Mouse (Mus musculus): Measurements from ENCODE around the gene Elmod3.
A peak's percentile ranks its signal among the peaks of the same experiment; 100 is the strongest.

Gene Elmod3

DNA sequence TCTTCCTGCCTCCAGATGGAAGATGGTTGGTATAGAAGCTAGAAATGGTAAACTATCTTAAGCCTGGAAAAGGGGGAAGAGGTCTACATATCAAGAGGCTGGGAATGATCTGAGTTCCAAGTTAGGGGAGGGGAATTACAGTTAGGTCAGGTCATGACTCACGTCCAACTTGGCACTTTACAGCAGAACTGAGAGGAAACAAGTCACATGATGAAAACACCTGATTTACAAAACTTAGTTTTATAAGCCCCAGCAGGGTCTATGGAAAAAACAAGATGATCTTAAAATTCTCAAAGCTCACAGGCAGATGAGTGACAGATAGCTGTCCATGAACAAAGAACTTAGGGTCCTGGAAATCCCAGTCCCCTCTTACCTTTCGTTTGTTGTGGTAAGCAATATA is 16.9 kb upstream of the Elmod3 start:
- DNase-seq (ENCODE audit: low read depth): peak; percentile 41

DNA sequence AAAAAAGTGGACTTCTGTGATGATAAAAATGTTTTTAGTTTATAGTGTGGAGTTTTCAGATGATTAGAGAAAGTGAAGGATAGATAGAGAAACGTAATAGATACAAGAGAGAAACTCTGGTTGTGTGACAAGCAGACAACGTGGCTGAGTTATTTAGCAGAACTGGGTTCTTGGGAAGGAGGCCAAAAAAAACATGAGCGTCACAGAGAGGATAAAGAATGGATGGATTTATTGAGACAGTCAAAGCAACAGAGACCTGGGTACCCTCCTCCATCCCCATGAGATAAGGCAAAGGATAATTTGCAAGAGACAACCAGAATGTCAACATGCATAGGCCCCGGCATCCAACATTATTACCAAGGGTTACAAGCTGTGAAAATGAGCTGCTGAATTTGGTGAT is 12.0 kb upstream of the Elmod3 start:
- no peak for DNase-seq (ENCODE audit: low read depth)

DNA sequence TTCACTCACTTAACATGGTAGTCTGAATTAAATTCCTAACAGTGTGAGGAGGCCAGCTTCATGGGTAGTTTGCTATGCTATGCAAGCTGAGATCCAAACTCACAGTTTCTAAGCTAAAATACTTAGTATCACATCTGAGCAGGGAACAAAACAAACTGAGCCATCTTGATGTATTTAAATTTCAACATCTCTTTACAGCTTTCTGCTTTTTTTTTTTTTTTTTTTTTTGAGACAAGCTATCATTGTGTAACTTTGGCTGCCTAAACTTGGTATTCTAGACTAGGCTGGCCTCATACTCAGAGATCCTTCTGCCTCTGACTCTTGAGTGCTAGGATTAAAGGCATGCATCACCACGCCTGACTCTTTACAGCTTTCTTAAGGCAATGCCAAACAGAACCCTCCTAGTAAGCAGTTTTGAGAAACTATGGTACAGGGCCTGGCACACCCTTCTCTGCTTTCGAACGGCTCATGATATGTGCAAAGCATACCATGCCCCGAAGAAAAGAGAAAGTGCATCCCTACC is 10.5 kb upstream of the Elmod3 start:
- no peak for DNase-seq (ENCODE audit: low read depth)

DNA sequence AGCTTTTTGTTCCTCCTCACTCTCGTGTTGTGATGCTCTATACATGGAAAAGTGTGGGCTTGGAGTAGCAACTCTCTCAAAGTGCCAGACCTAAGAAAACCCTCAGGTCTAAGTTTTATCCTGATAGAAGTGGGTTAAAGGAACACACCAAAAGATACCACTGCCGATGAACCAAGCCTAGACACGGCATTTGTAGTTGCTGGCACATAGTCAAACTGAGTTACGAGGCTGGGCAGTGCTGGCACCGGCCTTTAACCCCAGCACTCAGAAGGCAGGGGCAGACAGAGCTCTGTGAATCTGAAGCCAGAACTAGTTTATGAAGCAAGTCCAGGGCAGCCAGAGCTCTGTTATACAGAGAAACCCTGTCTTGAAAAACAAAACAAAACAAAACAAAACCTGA is 9.5 kb upstream of the Elmod3 start:
- no peak for DNase-seq (ENCODE audit: low read depth)

DNA sequence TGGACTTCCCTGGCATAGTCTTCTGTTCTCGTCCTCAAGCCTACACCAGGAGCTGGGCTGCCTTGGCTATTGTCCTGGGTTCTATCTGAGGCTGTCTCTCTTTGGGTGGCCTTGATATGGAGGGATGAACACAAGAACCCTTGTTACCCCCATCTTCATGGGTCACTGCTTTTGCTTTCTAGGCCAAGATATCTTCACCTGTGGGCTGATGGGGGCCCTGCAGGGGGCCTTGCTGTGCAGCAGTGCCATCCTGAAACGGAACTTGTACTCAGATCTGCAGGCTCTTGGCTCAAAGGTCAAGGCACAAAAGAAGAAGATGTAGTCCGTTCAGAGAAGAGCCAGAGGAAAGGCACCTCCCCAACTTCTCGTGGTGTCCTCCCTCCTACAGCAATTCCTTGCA is 8.8 kb upstream of the Elmod3 start:
- DNase-seq (ENCODE audit: low read depth): no peak

DNA sequence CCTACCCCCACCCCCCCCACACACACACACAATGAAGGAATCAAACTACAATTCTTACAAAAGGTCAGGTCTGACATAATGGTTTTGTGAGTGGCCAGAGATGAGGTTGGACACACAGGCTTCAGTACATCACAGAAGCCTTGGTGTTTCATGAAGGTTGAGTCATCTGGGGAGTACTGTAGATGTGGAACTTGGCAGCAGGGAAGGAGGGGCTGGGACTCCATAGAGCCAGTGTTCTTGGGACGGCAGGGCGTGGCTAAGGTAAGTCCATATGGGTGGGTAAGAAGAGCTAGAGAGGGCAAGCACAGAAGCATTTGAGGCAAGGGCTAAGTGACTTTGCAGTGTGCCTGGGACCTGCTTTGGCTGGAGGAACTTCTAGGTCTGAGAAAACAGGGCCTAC is 5.9 kb upstream of the Elmod3 start:
- DNase-seq (ENCODE audit: low read depth): no peak

DNA sequence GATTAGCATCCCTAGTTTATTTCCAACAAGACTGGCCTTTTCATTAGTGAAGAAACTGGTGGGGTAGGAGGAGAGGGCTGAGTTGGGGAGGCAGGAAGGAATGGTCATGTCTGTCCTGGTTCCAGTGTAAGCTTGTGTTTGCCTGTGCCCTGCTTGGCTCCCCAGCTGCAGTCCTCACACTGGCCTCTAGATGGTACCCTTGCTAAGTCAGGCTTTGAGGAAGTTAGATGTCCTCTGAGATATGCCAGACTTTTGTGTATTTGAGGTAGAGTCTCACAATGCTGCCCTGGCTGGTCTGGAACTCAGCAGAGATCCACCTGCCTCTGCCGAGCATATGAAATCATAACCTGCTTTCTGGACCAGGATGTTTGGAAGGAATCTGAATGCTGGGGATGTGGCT is 3.5 kb upstream of the Elmod3 start:
- DNase-seq (ENCODE audit: low read depth): peak; percentile 91

DNA sequence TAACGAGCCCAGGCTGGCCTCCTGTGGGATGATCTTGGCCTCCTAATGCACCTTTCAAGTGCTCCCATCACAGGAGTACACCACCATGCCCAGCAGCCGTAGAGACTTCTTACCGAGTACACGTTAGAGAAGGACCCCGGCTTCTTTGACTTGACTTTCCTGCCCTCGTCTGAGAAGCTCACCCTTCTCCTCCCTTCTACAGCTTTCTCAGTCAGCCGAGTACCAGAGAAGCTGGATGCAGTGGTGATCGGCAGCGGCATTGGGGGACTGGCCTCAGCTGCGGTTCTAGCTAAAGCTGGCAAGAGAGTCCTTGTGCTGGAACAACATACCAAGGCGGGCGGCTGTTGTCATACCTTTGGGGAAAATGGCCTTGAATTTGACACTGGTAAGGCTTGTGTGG is 2.6 kb upstream of the Elmod3 start:
- DNase-seq (ENCODE audit: low read depth): no peak

DNA sequence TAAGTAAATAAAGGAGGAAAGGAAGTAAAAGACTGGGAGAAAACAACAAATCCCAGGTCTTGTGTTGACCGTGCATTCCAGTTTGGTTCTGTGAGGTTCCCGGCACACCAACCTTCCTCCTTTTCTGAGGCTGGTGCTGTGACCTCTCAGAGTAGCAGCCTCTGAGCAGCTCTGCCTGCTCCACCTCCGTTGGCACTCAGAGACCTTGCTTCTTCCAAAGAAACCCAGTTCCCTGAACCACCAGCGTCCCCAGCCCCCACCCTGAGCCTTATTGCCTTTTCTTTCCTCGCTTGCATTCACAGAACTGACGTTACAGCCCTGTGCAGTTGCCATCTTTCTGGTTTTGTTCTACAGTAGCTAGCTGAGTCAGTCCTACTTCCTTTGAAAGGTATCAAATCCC is 2.0 kb upstream of the Elmod3 start:
- no peak for DNase-seq (ENCODE audit: low read depth)

DNA sequence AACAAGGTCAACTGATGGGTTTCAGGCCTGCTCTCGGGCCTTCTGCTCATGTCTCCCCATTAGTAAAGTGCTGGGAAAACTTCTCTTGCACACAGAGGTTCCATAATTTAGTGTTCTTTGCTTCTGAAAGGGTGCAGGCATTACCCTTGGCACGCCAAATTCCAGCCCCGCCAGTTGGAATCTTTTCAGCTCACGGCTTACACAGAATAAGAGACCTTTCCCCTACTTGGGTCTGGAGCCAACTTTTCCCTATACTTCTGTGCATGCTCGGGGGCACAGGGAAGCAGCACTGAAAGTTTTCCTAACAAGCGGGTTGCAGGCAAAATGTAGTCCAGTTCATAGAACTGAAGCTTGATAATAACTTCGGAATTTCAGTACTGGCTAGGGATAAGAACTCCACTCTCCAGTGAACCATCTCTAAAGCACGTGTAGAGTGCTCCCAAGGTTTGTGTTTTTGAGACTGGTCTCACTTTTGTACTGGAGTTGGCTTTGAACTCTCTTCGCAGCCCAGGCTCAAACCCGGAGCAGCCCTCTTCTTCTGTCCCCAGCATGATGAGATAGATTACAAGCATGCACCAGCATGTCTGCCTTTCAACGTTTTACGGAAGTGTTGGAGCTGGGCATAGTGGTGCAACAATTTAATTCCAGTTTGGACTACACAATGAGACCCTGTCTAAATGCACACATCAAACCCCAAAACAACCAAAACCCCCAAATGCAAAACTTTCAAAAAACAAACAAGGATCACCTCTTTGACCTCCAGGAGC is 761 bp upstream of the Elmod3 start:
- DNase-seq (ENCODE audit: low read depth): peak; percentile 53

DNA sequence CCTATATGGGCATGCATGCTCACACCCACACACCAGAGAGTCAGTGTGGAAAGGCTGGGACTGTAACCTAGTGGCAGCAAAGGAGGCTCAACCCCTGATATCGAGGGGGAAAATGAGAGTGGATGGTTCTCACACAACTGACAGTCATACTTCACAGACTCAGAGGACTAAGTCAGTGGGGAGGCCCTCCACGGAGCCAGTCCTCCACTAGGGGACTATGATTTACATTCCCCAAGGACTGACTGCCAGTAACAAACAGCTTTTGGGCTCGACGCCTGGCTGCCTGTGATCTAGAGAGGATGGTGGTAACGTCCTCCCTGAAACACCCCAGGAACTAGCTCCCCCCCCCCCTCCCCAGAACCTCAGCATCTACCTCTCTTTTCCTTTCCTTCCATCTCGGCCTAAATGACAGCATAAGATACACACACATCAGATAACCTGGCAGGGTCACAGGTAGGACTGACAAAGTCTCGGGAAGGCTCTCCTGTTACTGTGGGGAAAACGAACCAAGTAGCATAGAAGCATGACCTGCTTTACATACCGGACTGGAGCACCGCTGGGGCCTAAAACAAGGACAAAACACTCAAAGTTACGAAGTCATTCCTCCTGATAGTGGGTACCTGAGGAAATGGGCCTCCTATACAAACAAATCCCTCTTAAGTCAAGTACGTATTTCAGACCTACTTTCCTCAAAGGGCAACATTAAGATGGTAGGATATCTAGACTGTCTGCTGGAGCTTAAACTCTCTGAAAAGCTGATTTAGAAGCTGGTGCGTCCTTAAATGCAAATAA is 934 bp downstream of the Elmod3 start:
- DNase-seq (ENCODE audit: low read depth): no peak

DNA sequence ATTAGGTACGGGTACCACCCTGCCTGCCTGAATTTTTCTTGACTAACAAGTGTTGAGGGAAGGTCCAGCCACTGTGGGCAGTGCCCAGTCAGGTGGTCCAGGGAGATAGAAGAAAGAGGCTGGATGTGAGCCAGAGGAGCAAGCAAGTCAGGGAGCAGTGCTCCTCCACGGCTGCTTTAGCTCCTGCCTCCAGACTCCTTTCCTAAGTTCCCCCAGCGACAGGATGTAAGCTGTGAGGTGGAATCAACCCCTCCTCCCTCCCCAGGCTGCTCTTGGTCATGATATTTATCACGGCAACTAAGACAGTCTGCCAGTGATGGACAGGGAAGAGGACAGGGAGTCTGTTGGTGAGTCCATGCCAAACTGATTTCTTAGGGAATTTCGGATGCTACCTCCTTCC is 4.3 kb downstream of the Elmod3 start:
- DNase-seq (ENCODE audit: low read depth): no peak

DNA sequence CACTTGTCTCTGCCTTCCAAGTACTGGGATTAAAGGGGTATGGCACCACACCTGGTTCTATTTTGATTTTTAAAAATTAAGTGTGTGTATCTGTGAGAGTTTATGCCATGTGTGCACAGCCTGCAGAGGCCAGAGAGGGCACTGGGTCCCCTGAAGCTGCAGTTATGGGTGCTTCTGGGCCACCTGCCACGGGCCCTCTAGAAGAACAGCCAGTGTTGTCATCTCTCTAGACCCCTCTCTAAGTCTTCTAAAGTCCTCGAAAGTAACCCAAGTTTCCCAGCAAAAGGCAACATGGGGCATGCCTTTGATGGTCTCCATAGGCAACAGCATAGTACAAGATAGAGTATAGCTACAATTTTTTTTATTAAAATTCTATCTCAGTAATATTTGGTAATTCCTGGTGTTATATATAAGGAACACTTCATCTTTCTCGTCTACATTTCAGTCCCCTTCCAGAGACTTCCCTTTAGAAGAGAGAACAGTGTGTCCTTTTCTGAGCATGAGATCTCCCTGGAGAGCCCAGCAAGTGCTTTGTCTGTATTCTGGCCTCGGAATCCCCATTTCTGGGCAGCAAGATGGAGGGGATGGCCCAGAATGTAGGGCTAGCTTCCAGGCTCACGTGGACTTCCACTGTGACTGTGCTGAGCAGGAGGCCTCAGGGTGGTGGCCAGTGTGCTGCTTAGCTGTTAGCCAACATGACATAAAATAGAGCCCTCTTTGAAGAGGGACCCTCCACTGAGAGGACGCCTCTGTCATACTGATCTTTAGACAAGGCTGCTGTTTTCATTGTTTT is 5.0 kb downstream of the Elmod3 start:
- DNase-seq (ENCODE audit: low read depth): no peak

DNA sequence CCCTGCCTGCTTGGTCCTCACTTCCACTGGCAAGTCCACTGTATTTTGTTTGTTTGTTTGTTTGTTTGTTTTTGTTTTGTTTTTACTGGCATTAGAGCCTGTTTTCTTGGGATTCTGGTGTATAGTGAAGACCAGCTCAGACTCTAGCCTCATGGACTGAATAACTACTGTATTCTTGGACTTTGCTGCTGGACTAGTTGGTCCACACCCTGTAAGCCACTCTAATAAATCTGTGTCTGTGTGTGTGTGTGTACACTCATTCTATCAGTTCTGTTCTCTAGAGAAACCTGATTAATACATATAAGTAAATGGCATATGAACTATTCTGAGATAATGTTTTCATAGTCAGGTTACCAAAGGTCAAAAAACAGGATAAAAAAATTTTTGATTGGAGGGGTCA is 8.1 kb downstream of the Elmod3 start:
- DNase-seq (ENCODE audit: low read depth): no peak

DNA sequence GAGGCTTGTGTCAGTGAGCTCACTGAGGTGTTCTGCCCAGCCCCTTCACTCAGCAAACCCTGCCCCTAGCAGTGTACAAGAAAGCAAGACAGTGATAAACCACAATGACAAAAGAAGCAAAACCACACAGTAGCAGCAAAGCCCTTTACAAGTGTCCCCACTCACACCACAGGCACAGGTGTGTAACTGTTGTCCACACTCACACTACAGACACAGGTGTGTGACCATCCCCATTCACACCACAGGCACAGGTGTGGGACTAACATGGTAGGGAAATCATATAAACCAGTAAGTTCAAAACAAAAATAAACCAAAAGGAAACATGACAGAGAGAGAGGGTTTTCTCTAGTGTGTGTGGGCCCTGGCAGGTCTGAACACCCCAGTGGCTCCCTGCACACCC is 9.9 kb downstream of the Elmod3 start:
- no peak for DNase-seq (ENCODE audit: low read depth)

DNA sequence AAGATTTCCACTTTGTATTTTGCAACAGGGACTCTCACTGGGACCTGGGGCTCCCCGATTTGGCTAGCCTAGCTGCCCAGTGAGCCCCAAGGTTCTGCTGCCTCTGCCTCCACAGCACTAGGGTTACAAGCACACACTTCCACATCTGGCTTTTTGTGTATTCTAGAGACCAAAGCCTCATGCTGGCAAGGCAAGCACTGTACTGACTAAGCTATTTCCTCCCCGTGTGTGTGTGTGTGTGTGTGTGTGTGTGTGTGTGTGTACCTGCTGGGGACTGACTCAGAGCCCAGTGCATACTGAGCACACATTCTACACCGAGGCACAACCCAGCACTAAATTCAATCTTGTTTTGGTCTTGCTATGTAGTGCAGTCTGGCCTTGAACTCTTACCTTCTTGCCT is 11.5 kb downstream of the Elmod3 start:
- DNase-seq (ENCODE audit: low read depth): peak; percentile 65

DNA sequence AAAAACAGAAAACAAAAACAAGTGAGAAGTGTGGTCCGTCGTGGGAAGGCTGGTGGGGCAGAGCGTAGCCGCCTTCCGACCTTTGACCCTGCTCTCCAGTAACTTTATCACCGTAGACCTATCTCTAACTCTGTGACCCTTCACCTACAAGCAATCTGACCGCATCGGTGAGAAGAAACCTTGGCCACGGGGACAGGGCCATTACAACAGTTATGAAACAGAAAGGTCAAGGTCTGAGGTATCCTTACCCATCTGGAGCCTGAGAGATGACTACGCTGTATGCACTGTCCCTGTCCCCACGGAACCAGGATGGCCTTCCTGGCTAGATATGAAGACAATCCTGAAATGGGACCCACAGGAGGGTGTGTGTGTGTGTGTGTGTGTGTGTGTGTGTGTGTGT is 14.1 kb downstream of the Elmod3 start:
- DNase-seq (ENCODE audit: low read depth): no peak

DNA sequence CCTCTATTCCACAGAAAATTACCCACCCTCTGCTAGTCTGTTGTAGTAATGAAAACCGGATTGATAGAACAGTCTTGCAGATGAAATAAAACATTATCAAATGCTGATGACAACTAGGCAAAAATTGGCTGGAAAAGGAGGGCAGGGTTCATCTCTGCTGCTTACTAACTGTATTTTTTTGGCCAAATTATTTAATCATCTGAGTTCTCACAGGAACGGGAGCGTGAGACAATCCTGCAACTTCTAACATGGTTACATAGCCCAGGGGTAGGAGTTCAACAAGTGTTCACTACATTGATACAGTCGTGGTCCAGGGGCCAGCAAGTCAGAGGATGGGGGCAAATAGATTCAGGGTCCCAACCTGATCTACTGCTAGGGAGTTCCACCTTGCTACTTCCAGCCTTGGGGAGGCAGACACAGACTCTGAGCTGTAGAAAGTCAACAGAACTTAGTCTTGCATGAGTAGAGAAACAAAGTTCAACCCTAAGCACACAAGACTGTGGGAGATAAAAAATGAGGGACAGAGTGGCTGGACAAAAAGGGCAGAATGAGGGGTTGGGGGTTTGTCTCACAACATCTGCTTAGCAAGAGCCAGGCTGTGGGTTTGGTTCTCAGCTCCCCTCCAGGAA is 14.9 kb downstream of the Elmod3 start:
- DNase-seq (ENCODE audit: low read depth): no peak

DNA sequence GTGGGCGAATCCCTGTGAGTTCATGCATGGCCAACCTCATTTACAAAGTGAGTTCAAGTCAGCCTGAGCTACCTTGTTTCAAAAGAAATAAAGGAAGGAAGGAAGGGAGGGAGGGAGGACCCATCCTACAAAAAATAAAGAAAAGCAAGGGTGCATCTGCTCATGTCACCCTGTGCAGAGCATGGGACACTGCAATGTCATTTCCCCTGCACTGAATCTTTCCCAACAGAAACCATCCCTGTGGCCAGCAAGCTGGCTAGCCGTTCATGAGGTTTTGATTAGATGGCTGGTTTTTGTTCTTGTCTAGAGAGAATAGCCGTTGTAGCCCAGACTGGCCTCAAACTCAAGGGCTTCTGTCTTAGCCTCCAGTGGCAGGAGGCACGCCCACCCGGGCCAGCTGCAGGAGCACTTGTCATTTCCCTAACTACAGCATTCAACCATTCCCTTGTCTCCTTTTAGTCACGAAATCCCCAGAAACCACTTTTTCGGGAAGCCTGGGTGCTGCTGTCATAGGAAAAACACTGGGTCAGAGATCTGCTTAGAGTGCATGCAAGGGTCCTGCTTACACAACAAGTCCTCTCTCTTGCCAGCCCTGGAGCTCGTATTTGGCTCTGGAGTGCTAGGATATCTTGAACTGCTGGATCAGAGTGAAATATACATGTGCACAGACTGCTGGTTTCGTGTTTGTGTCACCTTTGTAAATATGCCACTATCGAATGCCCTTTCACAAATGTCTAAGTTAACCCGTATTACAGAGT is 16.4 kb downstream of the Elmod3 start:
- peak; percentile 77 for DNase-seq (ENCODE audit: low read depth)

DNA sequence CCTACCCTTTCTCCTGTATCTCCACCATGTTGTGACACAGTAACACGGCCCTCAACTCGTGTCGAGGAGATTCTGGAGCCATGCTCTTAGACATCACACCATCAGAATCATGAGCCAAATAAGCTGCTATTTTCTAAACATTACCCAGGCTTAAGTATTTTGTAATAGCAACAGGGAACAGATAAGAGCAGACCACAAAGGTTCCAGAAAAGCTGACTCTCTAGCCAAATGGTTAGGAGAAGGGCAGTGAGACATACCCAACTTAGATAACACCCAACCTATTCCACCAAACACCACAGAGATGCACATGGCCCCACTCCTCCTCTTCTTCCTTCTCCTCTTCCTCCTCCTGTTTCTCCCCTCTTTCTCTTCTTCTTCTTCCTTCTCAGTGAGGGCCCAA is 22.2 kb downstream of the Elmod3 start:
- DNase-seq (ENCODE audit: low read depth): no peak

DNA sequence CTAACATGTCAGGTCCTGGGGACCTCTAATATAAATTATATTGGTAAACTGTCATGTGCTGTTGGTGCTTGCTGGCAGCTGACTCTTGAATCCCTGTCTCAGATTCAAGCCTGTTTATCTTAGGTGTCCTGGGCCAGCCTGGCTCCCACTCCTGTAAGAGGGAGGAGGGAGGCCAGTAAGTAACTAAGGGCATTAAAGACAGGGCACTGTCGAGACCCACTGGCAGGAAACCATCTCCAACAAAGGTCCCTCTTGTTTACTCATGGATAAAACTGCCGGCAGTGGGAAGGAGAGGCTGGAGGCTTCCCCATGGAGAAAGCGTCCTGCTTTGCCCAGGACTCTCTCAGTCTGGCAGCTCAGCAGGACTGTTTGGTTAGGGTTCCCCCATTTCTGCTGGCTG is 26.4 kb downstream of the Elmod3 start:
- DNase-seq (ENCODE audit: low read depth): no peak

Data from 416B (cell line).